Mouse (Mus musculus) embryonic facial prominence, embryonic 10.5 days (tissue): ENCODE data around the gene Olfr323. TPM values are rescaled to one million over a fixed set of nuclear protein-coding genes. Genes with fewer than 3 reads are reported as not detected.

Source experiments
- DNase-seq: peaks from one replicate; pipeline ENCODE4 v3.0.0-alpha.2; 2017; ENCODE audit warnings: low spot score
- H3K27ac ChIP-seq: fragments of 300-500 bp; sonication (generic); replicated peaks from 2 replicates; pipeline ENCODE4 v1.5.1; 2016; ENCODE audit warnings: mild to moderate bottlenecking
- H3K27me3 ChIP-seq: fragments of 300-500 bp; sonication (generic); replicated peaks from 2 replicates; pipeline ENCODE4 v1.6.1; 2016; ENCODE audit warnings: low read depth, mild to moderate bottlenecking; ENCODE audit not compliant: poor library complexity, severe bottlenecking
- H3K36me3 ChIP-seq: fragments of 300-500 bp; sonication (generic); replicated peaks from 2 replicates; pipeline ENCODE4 v1.6.1; 2016; ENCODE audit warnings: mild to moderate bottlenecking, moderate library complexity
- H3K4me1 ChIP-seq: fragments of 300-500 bp; sonication (generic); 2 replicates; pipeline ENCODE4 v1.6.1; 2016
- H3K4me3 ChIP-seq: fragments of 300-500 bp; sonication (generic); 2 replicates; pipeline ENCODE4 v1.5.1; 2016; ENCODE audit warnings: mild to moderate bottlenecking, moderate library complexity
- H3K9me3 ChIP-seq: fragments of 300-500 bp; sonication (generic); 2 replicates; pipeline ENCODE4 v1.6.1; 2016; ENCODE audit warnings: mild to moderate bottlenecking
- WGBS: fragments of 180-500 bp; shearing (Covaris S2); methylation state at CpG from one replicate; pipeline ENCODE4 v1.1.7; 2016; 5-methylcytosine and 5-hydroxymethylcytosine counted together
- polyA plus RNA-seq: library from polyadenylated mRNA; unstranded; fragments of >200 nt; fragmentation: Nextera tagmentation; extraction: Ambion mirVana; gene quantifications from 2 replicates; pipeline ENCODE4 v1.2.1, GENCODE M21; 2016

The Olfr323 gene
- polyA plus RNA-seq, 1 experiment from 2014 or later: not detected

GRCm38 (mm10) chr11:58626146-58626545 is 4.2 kb downstream of the Olfr323 start:
- no peaks in the 10 kb centered on the region for H3K36me3 ChIP-seq
- no peak for DNase-seq

GRCm38 (mm10) chr11:58618793-58619192 is 11.5 kb downstream of the Olfr323 start:
- 86% methylated on average over 6 of the region's 6 CpGs for WGBS
- no peak for DNase-seq
- Histone ChIP-seq H3K9me3 (no peaks in the 10 kb centered on the region), H3K4me1 (peaks cover 7% of the 10 kb centered on the region), H3K27ac (no peak overlapping the region), H3K36me3 (no peaks in the 10 kb centered on the region), H3K27me3 (no peaks in the 10 kb centered on the region), H3K4me3 (no peak overlapping the region)

More at GRCm38 (mm10) chr11:58626146-58626545, 4.2 kb downstream of the Olfr323 start:
- H3K4me1 ChIP-seq: peaks cover 8% of the 10 kb centered on the region
- WGBS: 70% methylated on average over 4 of the region's 4 CpGs
- no peaks in the 10 kb centered on the region for H3K9me3 ChIP-seq
- H3K27me3 ChIP-seq: no peaks in the 10 kb centered on the region
- no peak overlapping the region for H3K4me3 ChIP-seq
- H3K27ac ChIP-seq: no peak overlapping the region

GRCm38 (mm10) chr11:58618369-58618768 is 11.9 kb downstream of the Olfr323 start:
- Histone ChIP-seq H3K4me1 (peaks cover 2% of the 10 kb centered on the region; the same call in 1 of the 2 replicates), H3K4me3 (no peak overlapping the region), H3K9me3 (no peaks in the 10 kb centered on the region), H3K27ac (no peak overlapping the region), H3K36me3 (no peaks in the 10 kb centered on the region), H3K27me3 (no peaks in the 10 kb centered on the region)
- DNase-seq: no peak
- WGBS: 76% methylated on average over 3 of the region's 3 CpGs

- Histone ChIP-seq H3K4me3 (no peak within 1 kb of the TSS), H3K27ac (no peak within 1 kb of the TSS), H3K4me1 (no peaks in the 10 kb centered on the region), H3K9me3 (no peaks in the 10 kb centered on the region), H3K27me3 (no peaks in the 10 kb centered on the region), H3K36me3 (no peaks in the 10 kb centered on the region)
- WGBS: 91% methylated on average over 4 of the region's 4 CpGs
- DNase-seq: no peak
Measured at GRCm38 (mm10) chr11:58615975-58616374, 14.3 kb downstream of the Olfr323 start, which contains the start of gene 2210407C18Rik. TSS of gene 2210407C18Rik (minus strand) at chr11:58616075.

- H3K9me3 ChIP-seq: no peaks in the 10 kb centered on the region
- 0 out of 2 replicates have a peak, but pooled peaks cover under 1% of the 10 kb centered on the region for H3K4me1 ChIP-seq
- H3K27ac ChIP-seq: no peak overlapping the region
- no peaks in the 10 kb centered on the region for H3K36me3 ChIP-seq
- no peaks in the 10 kb centered on the region for H3K27me3 ChIP-seq
- DNase-seq: no peak
- H3K4me3 ChIP-seq: no peak overlapping the region
Measured at GRCm38 (mm10) chr11:58614526-58614925, 15.8 kb downstream of the Olfr323 start.

GRCm38 (mm10) chr11:58613359-58613758 is 16.9 kb downstream of the Olfr323 start:
- Histone ChIP-seq H3K27ac (no peak overlapping the region), H3K4me3 (no peak overlapping the region), H3K4me1 (0 out of 2 replicates have a peak, but pooled peaks cover 5% of the 10 kb centered on the region), H3K9me3 (no peaks in the 10 kb centered on the region), H3K27me3 (no peaks in the 10 kb centered on the region), H3K36me3 (no peaks in the 10 kb centered on the region)
- DNase-seq: no peak
- 81% methylated on average over 3 of the region's 3 CpGs for WGBS

- H3K9me3 ChIP-seq: no peaks in the 10 kb centered on the region
- no peaks in the 10 kb centered on the region for H3K36me3 ChIP-seq
- no peak overlapping the region for H3K27ac ChIP-seq
- 86% methylated on average over 6 of the region's 6 CpGs for WGBS
- H3K27me3 ChIP-seq: no peaks in the 10 kb centered on the region
- DNase-seq: no peak
- no peak overlapping the region for H3K4me3 ChIP-seq
- H3K4me1 ChIP-seq: 0 out of 2 replicates have a peak, but pooled peaks cover 5% of the 10 kb centered on the region
Measured at GRCm38 (mm10) chr11:58607030-58607429, 23.3 kb downstream of the Olfr323 start.

- Histone ChIP-seq H3K4me3 (no peak overlapping the region), H3K27ac (no peak overlapping the region), H3K36me3 (no peaks in the 10 kb centered on the region), H3K27me3 (no peaks in the 10 kb centered on the region), H3K4me1 (0 out of 2 replicates have a peak, but pooled peaks cover 5% of the 10 kb centered on the region), H3K9me3 (no peaks in the 10 kb centered on the region)
- WGBS: 89% methylated on average over 12 of the region's 12 CpGs
- no peak for DNase-seq
Measured at GRCm38 (mm10) chr11:58606177-58606919, 24.0 kb downstream of the Olfr323 start.

GRCm38 (mm10) chr11:58605228-58605627 is 25.1 kb downstream of the Olfr323 start:
- H3K9me3 ChIP-seq: no peaks in the 10 kb centered on the region
- H3K4me1 ChIP-seq: 0 out of 2 replicates have a peak, but pooled peaks cover 5% of the 10 kb centered on the region
- H3K4me3 ChIP-seq: no peak overlapping the region
- no peak overlapping the region for H3K27ac ChIP-seq
- no peak for DNase-seq
- WGBS: 88% methylated on average over 3 of the region's 3 CpGs
- no peaks in the 10 kb centered on the region for H3K27me3 ChIP-seq
- no peaks in the 10 kb centered on the region for H3K36me3 ChIP-seq

- H3K9me3 ChIP-seq: no peaks in the 10 kb centered on the region
- H3K27ac ChIP-seq: no peak overlapping the region
- no peaks in the 10 kb centered on the region for H3K27me3 ChIP-seq
- H3K4me3 ChIP-seq: no peak overlapping the region
- no peak for DNase-seq
- 0 out of 2 replicates have a peak, but pooled peaks cover 5% of the 10 kb centered on the region for H3K4me1 ChIP-seq
- H3K36me3 ChIP-seq: no peaks in the 10 kb centered on the region
- WGBS: 76% methylated on average over 2 of the region's 2 CpGs
Measured at GRCm38 (mm10) chr11:58604688-58605087, 25.6 kb downstream of the Olfr323 start.

- no peak overlapping the region for H3K4me3 ChIP-seq
- no peaks in the 10 kb centered on the region for H3K27me3 ChIP-seq
- no peak overlapping the region for H3K27ac ChIP-seq
- H3K9me3 ChIP-seq: no peaks in the 10 kb centered on the region
- H3K4me1 ChIP-seq: no peaks in the 10 kb centered on the region
- no peaks in the 10 kb centered on the region for H3K36me3 ChIP-seq
- 80% methylated on average over 6 of the region's 6 CpGs for WGBS
- no peak for DNase-seq
Measured at GRCm38 (mm10) chr11:58602800-58603560, 27.3 kb downstream of the Olfr323 start.

GRCm38 (mm10) chr11:58602062-58602461 is 28.2 kb downstream of the Olfr323 start:
- Histone ChIP-seq H3K36me3 (no peaks in the 10 kb centered on the region), H3K4me1 (no peaks in the 10 kb centered on the region), H3K9me3 (no peaks in the 10 kb centered on the region), H3K27ac (no peak overlapping the region), H3K4me3 (no peak overlapping the region), H3K27me3 (no peaks in the 10 kb centered on the region)
- DNase-seq: no peak

- no peaks in the 10 kb centered on the region for H3K27me3 ChIP-seq
- H3K9me3 ChIP-seq: no peaks in the 10 kb centered on the region
- no peaks in the 10 kb centered on the region for H3K4me1 ChIP-seq
- H3K27ac ChIP-seq: no peak overlapping the region
- DNase-seq: no peak
- H3K36me3 ChIP-seq: no peaks in the 10 kb centered on the region
- WGBS: 85% methylated on average over 13 of the region's 13 CpGs
- no peak overlapping the region for H3K4me3 ChIP-seq
Measured at GRCm38 (mm10) chr11:58597837-58598236, 32.5 kb downstream of the Olfr323 start.
